Comparison of ENCODE assay signal across 28 mouse cellular contexts in genomic region chr6:71332236-71332965, GRCm38 (mm10). TPM values are rescaled to one million over a fixed set of nuclear protein-coding genes. Genes with fewer than 3 reads are reported as not detected.
DNase-seq lines count a peak whose midpoint lies in the region; ATAC-seq and TF ChIP-seq lines count a peak whose summit lies in the region.
"Had no signal": no experiment of that assay in that cellular context is flagged by ENCODE, and none has a peak within 500 bp of the region (broad histone marks: within the 10 kb centered on the region; RNA-seq: fewer than 3 reads in every experiment).

No protein-coding gene starts in this region.

- H3K27ac ChIP-seq in heart, embryonic 11.5 days (ENCODE audit: low read depth, low read length), result no peak overlapping the region
- no peak overlapping the region for H3K27ac ChIP-seq in lung, postnatal 0 days (ENCODE audit: low read length)
- H3K27ac ChIP-seq in thymus, adult 2 months (ENCODE audit: control insufficient read depth, insufficient read depth, low read length), result peak overlapping the region; percentile 98
- H3K27ac ChIP-seq: hindbrain, embryonic 12.5 days; hindbrain, embryonic 15.5 days had no signal

- TF ChIP-seq EP300 in lung, postnatal 0 days (IDR thresholded peaks at IDR 0.05), result no peak

- H3K9me3 ChIP-seq in heart, embryonic 11.5 days (replicated peaks; ENCODE audit: control insufficient read depth, low read length), result no peaks in the 10 kb centered on the region
- no peaks in the 10 kb centered on the region for H3K9me3 ChIP-seq in lung, postnatal 0 days (ENCODE audit: low read length)
- H3K9me3 ChIP-seq: hindbrain, embryonic 12.5 days; hindbrain, embryonic 15.5 days had no signal

- no peak for TF ChIP-seq POLR2A in thymus, adult 2 months (IDR thresholded peaks at IDR 0.05; ENCODE audit: control insufficient read depth, extremely low read depth, insufficient read depth, low read length, poor library complexity)

- no peaks in the 10 kb centered on the region for H3K36me3 ChIP-seq in heart, embryonic 11.5 days (ENCODE audit: control insufficient read depth, insufficient read depth, low read length)
- no peaks in the 10 kb centered on the region for H3K36me3 ChIP-seq in lung, postnatal 0 days (ENCODE audit: insufficient read depth, low read length)
- H3K36me3 ChIP-seq in thymus, adult 2 months (ENCODE audit: control insufficient read depth, insufficient read depth, low read length), result peaks cover 93% of the 10 kb centered on the region
- H3K36me3 ChIP-seq: hindbrain, embryonic 12.5 days; hindbrain, embryonic 15.5 days had no signal

- no peak overlapping the region for H3K4me2 ChIP-seq in heart, embryonic 11.5 days
- H3K4me2 ChIP-seq in lung, postnatal 0 days (replicated peaks; ENCODE audit: low read depth, low read length), result no peak overlapping the region
- H3K4me2 ChIP-seq: hindbrain, embryonic 12.5 days; hindbrain, embryonic 15.5 days had no signal

- no peak overlapping the region for H3K9ac ChIP-seq in heart, embryonic 11.5 days (ENCODE audit: low read depth, low read length)
- no peak overlapping the region for H3K9ac ChIP-seq in lung, postnatal 0 days (replicated peaks; ENCODE audit: low read depth)
- H3K9ac ChIP-seq: forebrain, postnatal 0 days; hindbrain, embryonic 12.5 days; hindbrain, embryonic 15.5 days had no signal

- no peaks in the 10 kb centered on the region for H3K4me1 ChIP-seq in heart, embryonic 11.5 days (ENCODE audit: control insufficient read depth, insufficient read depth, low read length)
- H3K4me1 ChIP-seq in lung, postnatal 0 days (ENCODE audit: insufficient read depth, low read depth, low read length), result no peaks in the 10 kb centered on the region
- H3K4me1 ChIP-seq in thymus, adult 2 months (replicated peaks; ENCODE audit: control insufficient read depth, insufficient read depth, low read length), result peaks cover 60% of the 10 kb centered on the region
- H3K4me1 ChIP-seq: hindbrain, embryonic 12.5 days; hindbrain, embryonic 15.5 days had no signal

- no peak for ATAC-seq in heart, embryonic 11.5 days (replicated peaks; ENCODE audit: insufficient number of reproducible peaks, low FRiP score, low TSS enrichment)
- ATAC-seq in lung, postnatal 0 days, result no peak
- no peak for ATAC-seq in erythroblast, adult 5-6 weeks (replicated peaks; ENCODE audit: low FRiP score, poor library complexity, severe bottlenecking)
- ATAC-seq: activated CD4-positive, CD25-positive, alpha-beta regulatory T cell, adult 4 months; forebrain, embryonic 14.5 days; forebrain, postnatal 0 days had no signal

- H3K4me3 ChIP-seq in heart, embryonic 11.5 days (ENCODE audit: low read depth, low read length), result no peak overlapping the region
- H3K4me3 ChIP-seq in lung, postnatal 0 days (ENCODE audit: low read depth, low read length), result no peak overlapping the region
- peak overlapping the region; percentile 37 for H3K4me3 ChIP-seq in thymus, adult 2 months (ENCODE audit: control insufficient read depth, insufficient read depth, low read length)
- H3K4me3 ChIP-seq: hindbrain, embryonic 12.5 days; hindbrain, embryonic 15.5 days had no signal

- no peaks in the 10 kb centered on the region for H3K27me3 ChIP-seq in heart, embryonic 11.5 days (ENCODE audit: control insufficient read depth, insufficient read depth, low read length)
- H3K27me3 ChIP-seq in lung, postnatal 0 days (replicated peaks; ENCODE audit: insufficient read depth, low read length), result no peaks in the 10 kb centered on the region
- no peaks in the 10 kb centered on the region for H3K27me3 ChIP-seq in thymus, adult 2 months (ENCODE audit: control insufficient read depth, insufficient read depth, low read length)
- H3K27me3 ChIP-seq: hindbrain, embryonic 12.5 days; hindbrain, embryonic 15.5 days had no signal

- 78% methylated on average over 11 of the region's 11 CpGs for WGBS in heart, embryonic 11.5 days (ENCODE audit: insufficient replicate concordance)
- whole genome bisulfite sequencing in lung, postnatal 0 days, result 66% methylated on average over 11 of the region's 11 CpGs
- WGBS in thymus, adult 2 months, result 63% methylated on average over 11 of the region's 11 CpGs

- peak; percentile 44 for DNase-seq in heart, adult 11 months
- DNase-seq in lung, postnatal 0 days (ENCODE audit: low spot score), result peak; percentile 30
- no peak for DNase-seq in lung, postnatal 4 days
- peak; percentile 58 for DNase-seq in thymus, adult 2 months
- DNase-seq in thymus, postnatal 10 days (ENCODE audit: low spot score in 2 of 2), result no peak
- peak; percentile 56 for DNase-seq in thymus, postnatal 4 days
- DNase-seq: adrenal gland, postnatal 10 days; adrenal gland, postnatal 36 days; cerebellum, adult 18-20 months; cerebellum, adult 9-10 months; cerebellum, postnatal 14 days; forebrain, postnatal 0 days; gastrocnemius, postnatal 25 days had no signal

- no peak for TF ChIP-seq CTCF in lung, postnatal 0 days (IDR thresholded peaks at IDR 0.05)
- TF ChIP-seq CTCF in thymus, adult 2 months (IDR thresholded peaks at IDR 0.05; ENCODE audit: borderline replicate concordance, control insufficient read depth, extremely low read depth, insufficient read depth, low read length, poor library complexity), result no peak

RNA-seq across cellular contexts. Expression of gene Cd8b1, which starts 9.8 kb away (rescaled TPM):
- polyA plus RNA-seq in heart, embryonic 11.5 days (2014; fragmentation: Nextera tagmentation; extraction: Ambion mirVana), result not detected in 2 replicates
- polyA plus RNA-seq in lung, postnatal 0 days (2015; fragmentation: Nextera tagmentation; extraction: Ambion mirVana), result 0.23 and 0.24 TPM in 2 replicates
- 712 and 845 TPM in 2 replicates for polyA plus RNA-seq in thymus, adult 2 months (2012; rRNA removed)
- total RNA-seq in erythroblast, adult 5-6 weeks (2015; ENCODE audit: low replicate concordance), result not detected in 2 replicates
- total RNA-seq in erythroblast, adult 5-6 weeks (2017; ENCODE audit: low replicate concordance), result not detected in 2 replicates
- total RNA-seq: ES-E14; forebrain, postnatal 0 days; gastrocnemius, adult 8-10 months; granulocyte monocyte progenitor cell, adult 5-6 weeks; heart, postnatal 25 days; hematopoietic stem cell, adult 5-6 weeks had no signal
- polyA plus RNA-seq: embryonic facial prominence, embryonic 11.5 days; embryonic facial prominence, embryonic 14.5 days; forebrain, embryonic 11.5 days; forebrain, embryonic 14.5 days; forebrain, postnatal 0 days; hindbrain, embryonic 12.5 days; hindbrain, embryonic 15.5 days had no signal

RNA-seq across cellular contexts. Expression of gene Smyd1, which starts 10.4 kb away (rescaled TPM):
- 136 and 164 TPM in 2 replicates for polyA plus RNA-seq in heart, embryonic 11.5 days (2014; fragmentation: Nextera tagmentation; extraction: Ambion mirVana)
- polyA plus RNA-seq in lung, postnatal 0 days (2015; fragmentation: Nextera tagmentation; extraction: Ambion mirVana), result 0.80 and 1.2 TPM in 2 replicates
- polyA plus RNA-seq in thymus, adult 2 months (2012; rRNA removed), result 9.6 and 15.1 TPM in 2 replicates
- total RNA-seq in erythroblast, adult 5-6 weeks (2015; ENCODE audit: low replicate concordance), result not detected in 2 replicates
- 0.26 TPM in 1 of 2 replicates, not detected in the other for total RNA-seq in erythroblast, adult 5-6 weeks (2017; ENCODE audit: low replicate concordance)
- total RNA-seq: granulocyte monocyte progenitor cell, adult 5-6 weeks; hematopoietic stem cell, adult 5-6 weeks had no signal
- polyA plus RNA-seq: activated CD4-positive, CD25-positive, alpha-beta regulatory T cell, adult 4 months had no signal

RNA-seq across cellular contexts. Expression of gene Cd8a, which starts 40.8 kb away (rescaled TPM):
- 0.04 TPM in 1 of 2 replicates, not detected in the other for polyA plus RNA-seq in heart, embryonic 11.5 days (2014; fragmentation: Nextera tagmentation; extraction: Ambion mirVana)
- polyA plus RNA-seq in lung, postnatal 0 days (2015; fragmentation: Nextera tagmentation; extraction: Ambion mirVana), result 0.10 TPM in 1 of 2 replicates, not detected in the other
- polyA plus RNA-seq in thymus, adult 2 months (2012; rRNA removed), result 883 and 918 TPM in 2 replicates
- not detected in 2 replicates for total RNA-seq in erythroblast, adult 5-6 weeks (2015; ENCODE audit: low replicate concordance)
- total RNA-seq in erythroblast, adult 5-6 weeks (2017; ENCODE audit: low replicate concordance), result not detected in 2 replicates
- total RNA-seq: adrenal gland, postnatal 36 days; forebrain, postnatal 0 days; gastrocnemius, adult 8-10 months; granulocyte monocyte progenitor cell, adult 5-6 weeks; hematopoietic stem cell, adult 5-6 weeks had no signal
- polyA plus RNA-seq: embryonic facial prominence, embryonic 11.5 days; embryonic facial prominence, embryonic 14.5 days; forebrain, embryonic 11.5 days; forebrain, embryonic 14.5 days; forebrain, postnatal 0 days; heart, embryonic 14.5 days; hindbrain, embryonic 12.5 days; hindbrain, embryonic 15.5 days had no signal

Comparison
In these comparisons a context has a peak if more than half of its experiments do, and no peak if none do; other contexts are left out.
1. DNase-seq: peak in heart, adult 11 months (single experiment), lung, postnatal 0 days (single experiment), thymus, adult 2 months (single experiment) and thymus, postnatal 4 days (single experiment); none in lung, postnatal 4 days (0 of 2) and thymus, postnatal 10 days (0 of 2).
2. RNA of gene Cd8b1, which starts 9.8 kb away (polyA plus RNA-seq): 712 to 845 TPM in thymus, adult 2 months; 0.23 to 0.24 TPM in lung, postnatal 0 days and not detected in heart, embryonic 11.5 days; every median in the first group is over 100 times any median in the second.
3. RNA of gene Cd8a, which starts 40.8 kb away (polyA plus RNA-seq): 883 to 918 TPM in thymus, adult 2 months; 0.10 TPM in lung, postnatal 0 days and 0.04 TPM in heart, embryonic 11.5 days; every median in the first group is over 100 times any median in the second.